Mouse (Mus musculus): ENCODE measurements around the gene Gm49394. TPM values are rescaled to one million over a fixed set of nuclear protein-coding genes. Genes with fewer than 3 reads are reported as not detected.

Gm49394 gene
- polyA plus RNA-seq, 1 experiment from 2014 or later, result not detected

- Histone ChIP-seq H3K4me2 (peak overlapping the region; percentile 19; the same call in 1 of the 2 replicates), H3K4me1 (ENCODE audit: control insufficient read depth, insufficient read depth, low read length) (peaks cover 4% of the 10 kb centered on the region; the same call in 1 of the 2 replicates), H3K9me3 (ENCODE audit: control insufficient read depth, low read length) (no peaks in the 10 kb centered on the region), H3K27ac (ENCODE audit: low read depth, low read length) (peak overlapping the region; percentile 26; the same call in 1 of the 2 replicates), H3K4me3 (ENCODE audit: low read depth, low read length) (no peak overlapping the region; the same call in 1 of the 2 replicates), H3K9ac (ENCODE audit: low read length) (peak overlapping the region; percentile 39; the same call in 1 of the 2 replicates), H3K27me3 (ENCODE audit: control insufficient read depth, insufficient read depth, low read length) (no peaks in the 10 kb centered on the region), H3K36me3 (ENCODE audit: control insufficient read depth, insufficient read depth, low read length) (no peaks in the 10 kb centered on the region)
- WGBS, result 3% methylated on average over 12 of the region's 12 CpGs
- ATAC-seq (ENCODE audit: low FRiP score) (peak; percentile 95), DNase-seq (ENCODE audit: low spot score, missing footprints) (peak; percentile 98)
Observed at GRCm38 (mm10) chr7:142610627-142611406, 58.9 kb downstream of the Gm49394 start.

GRCm38 (mm10) chr7:142600921-142601320 is 68.8 kb downstream of the Gm49394 start:
- Histone ChIP-seq H3K9me3 (ENCODE audit: control insufficient read depth, low read length) (no peaks in the 10 kb centered on the region), H3K27me3 (ENCODE audit: control insufficient read depth, insufficient read depth, low read length) (no peaks in the 10 kb centered on the region), H3K9ac (ENCODE audit: low read length) (no peak overlapping the region), H3K4me3 (ENCODE audit: low read depth, low read length) (no peak overlapping the region), H3K36me3 (ENCODE audit: control insufficient read depth, insufficient read depth, low read length) (no peaks in the 10 kb centered on the region), H3K4me2 (no peak overlapping the region), H3K4me1 (ENCODE audit: control insufficient read depth, insufficient read depth, low read length) (no peaks in the 10 kb centered on the region), H3K27ac (ENCODE audit: low read depth, low read length) (no peak overlapping the region)
- ATAC-seq (ENCODE audit: low FRiP score) (no peak), DNase-seq (ENCODE audit: low spot score, missing footprints) (no peak)
- 92% methylated on average over 2 of the region's 2 CpGs for WGBS

MicroRNAs within 50 kb of the gene (microRNA counts, 519-probe panel; counts per million panel counts)
- not detected for microRNA mmu-miR-483

Small RNA genes within 50 kb of the gene (microRNA-seq; reads per million reads assigned to microRNA genes)
- 804 reads per million, percentile 76 among the genes with 10 or more reads in this experiment for gene Mir483

Other genes with a start within 250 kb of the Gm49394 start
- gene Syt8, start 235.1 kb downstream of the Gm49394 start, polyA plus RNA-seq (2014; fragmentation: Nextera tagmentation; extraction: Ambion mirVana), result not detected in 2 replicates
- gene Tnni2, start 228.1 kb downstream of the Gm49394 start, polyA plus RNA-seq (2014; fragmentation: Nextera tagmentation; extraction: Ambion mirVana), result 0.47 and 0.96 TPM in 2 replicates
- 11.1 and 13.1 TPM in 2 replicates for gene Lsp1, start 209.1 kb downstream of the Gm49394 start, polyA plus RNA-seq (2014; fragmentation: Nextera tagmentation; extraction: Ambion mirVana)
- 0.77 and 2.0 TPM in 2 replicates for gene Tnnt3, start 171.1 kb downstream of the Gm49394 start, polyA plus RNA-seq (2014; fragmentation: Nextera tagmentation; extraction: Ambion mirVana)
- gene Mrpl23, start 137.3 kb downstream of the Gm49394 start, polyA plus RNA-seq (2014; fragmentation: Nextera tagmentation; extraction: Ambion mirVana), result 13.9 and 16.6 TPM in 2 replicates
- 126 and 131 TPM in 2 replicates for gene Igf2, start 3.1 kb downstream of the Gm49394 start, polyA plus RNA-seq (2014; fragmentation: Nextera tagmentation; extraction: Ambion mirVana)
- gene Ins2, start 73.4 kb upstream of the Gm49394 start, polyA plus RNA-seq (2014; fragmentation: Nextera tagmentation; extraction: Ambion mirVana), result not detected in 2 replicates